Comparison of ENCODE assay signal across 9 mouse cellular contexts in genomic region chr15:51634726-51635125, GRCm38 (mm10).
DNase-seq lines count a peak whose midpoint lies in the region; ATAC-seq and TF ChIP-seq lines count a peak whose summit lies in the region.
"Had no signal": no experiment of that assay in that cellular context is flagged by ENCODE, and none has a peak within 500 bp of the region (broad histone marks: within the 10 kb centered on the region; RNA-seq: fewer than 3 reads in every experiment).

No protein-coding gene starts in this region.

- H3K4me2 ChIP-seq in heart, embryonic 12.5 days: peak overlapping the region; percentile 4; the same call in 1 of the 2 replicates
- peak overlapping the region; percentile 45 for H3K4me2 ChIP-seq in forebrain, postnatal 0 days (ENCODE audit: low read depth)
- peak overlapping the region; percentile 46 for H3K4me2 ChIP-seq in midbrain, embryonic 13.5 days (replicated peaks)

- ATAC-seq in heart, embryonic 12.5 days (ENCODE audit: insufficient number of reproducible peaks, low FRiP score): no peak
- no peak for ATAC-seq in forebrain, postnatal 0 days
- ATAC-seq in midbrain, embryonic 13.5 days: peak; percentile 35; the same call in 1 of the 2 replicates
- no peak for ATAC-seq in erythroblast, adult 5-6 weeks (replicated peaks; ENCODE audit: low FRiP score, poor library complexity, severe bottlenecking)

- 61% methylated on average over 7 of the region's 7 CpGs for WGBS in heart, embryonic 12.5 days
- WGBS in forebrain, postnatal 0 days: 11% methylated on average over 7 of the region's 7 CpGs
- 21% methylated on average over 7 of the region's 7 CpGs for WGBS in midbrain, embryonic 13.5 days

- peaks cover 3% of the 10 kb centered on the region; the same call in 1 of the 2 replicates for H3K27me3 ChIP-seq in heart, embryonic 12.5 days (replicated peaks)
- no peaks in the 10 kb centered on the region for H3K27me3 ChIP-seq in forebrain, postnatal 0 days (ENCODE audit: insufficient read depth, low read length)
- H3K27me3 ChIP-seq in midbrain, embryonic 13.5 days: no peaks in the 10 kb centered on the region

- H3K4me1 ChIP-seq in heart, embryonic 12.5 days (replicated peaks): no peaks in the 10 kb centered on the region
- peaks cover 5% of the 10 kb centered on the region; the same call in 1 of the 2 replicates for H3K4me1 ChIP-seq in forebrain, postnatal 0 days (ENCODE audit: insufficient read depth)
- peaks cover 8% of the 10 kb centered on the region for H3K4me1 ChIP-seq in midbrain, embryonic 13.5 days (replicated peaks)

- H3K36me3 ChIP-seq in heart, embryonic 12.5 days: no peaks in the 10 kb centered on the region
- no peaks in the 10 kb centered on the region for H3K36me3 ChIP-seq in forebrain, postnatal 0 days (ENCODE audit: insufficient read depth)
- no peaks in the 10 kb centered on the region for H3K36me3 ChIP-seq in midbrain, embryonic 13.5 days

- no peak overlapping the region for H3K4me3 ChIP-seq in heart, embryonic 12.5 days
- peak overlapping the region; percentile 27; the same call in 1 of the 2 replicates for H3K4me3 ChIP-seq in forebrain, postnatal 0 days (ENCODE audit: low read depth, low read length)
- peak overlapping the region; percentile 20 for H3K4me3 ChIP-seq in midbrain, embryonic 13.5 days (replicated peaks)

- H3K9me3 ChIP-seq in heart, embryonic 12.5 days (replicated peaks): no peaks in the 10 kb centered on the region
- H3K9me3 ChIP-seq in forebrain, postnatal 0 days (ENCODE audit: low read length): no peaks in the 10 kb centered on the region
- H3K9me3 ChIP-seq in midbrain, embryonic 13.5 days: no peaks in the 10 kb centered on the region

- H3K9ac ChIP-seq in heart, embryonic 12.5 days: no peak overlapping the region
- H3K9ac ChIP-seq in forebrain, postnatal 0 days: peak overlapping the region; percentile 31; the same call in 1 of the 2 replicates
- H3K9ac ChIP-seq in midbrain, embryonic 13.5 days (replicated peaks): 0 out of 2 replicates have a peak overlapping the region, but pooled peaks have one; percentile 6

- H3K27ac ChIP-seq in heart, embryonic 12.5 days (ENCODE audit: poor library complexity, severe bottlenecking): no peak overlapping the region
- 0 out of 2 replicates have a peak overlapping the region, but pooled peaks have one; percentile 9 for H3K27ac ChIP-seq in forebrain, postnatal 0 days (ENCODE audit: low read depth, low read length)
- H3K27ac ChIP-seq in midbrain, embryonic 13.5 days: peak overlapping the region; percentile 6; the same call in 1 of the 2 replicates

- TF ChIP-seq CTCF in forebrain, postnatal 0 days (IDR thresholded peaks at IDR 0.05; ENCODE audit: low read depth): no peak

- DNase-seq in heart, adult 11 months: no peak
- DNase-seq in Muller cell, postnatal 12 days (ENCODE audit: inconsistent ontology term): peak; percentile 39
- peak; percentile 36 for DNase-seq in forebrain, postnatal 0 days
- no peak for DNase-seq in layer of hippocampus, adult 9-11 months
- no peak for DNase-seq in urinary bladder, postnatal 4 days (ENCODE audit: low spot score in 2 of 2)
- DNase-seq: lung, postnatal 36 days had no signal

Comparison
In these comparisons a context has a peak if more than half of its experiments do, and no peak if none do; other contexts are left out.
1. DNase-seq: peak in Muller cell, postnatal 12 days (single experiment) and forebrain, postnatal 0 days (single experiment); none in heart, adult 11 months (single experiment), layer of hippocampus, adult 9-11 months (single experiment) and urinary bladder, postnatal 4 days (0 of 2).
2. Peak in every context shown above with its lines, with median percentiles within 50 percentile points of each other: H3K4me2 ChIP-seq.